Mouse (Mus musculus) lung, adult 2 months (tissue): ENCODE measurements around the gene Slc38a3.

Source experiments
- CTCF ChIP-seq: fragments of 200-500 bp; IDR thresholded peaks from 2 replicates; pipeline ENCODE4 v1.5.1; 2011; ENCODE audit warnings: mild to moderate bottlenecking, low read length, control low read depth; ENCODE audit not compliant: insufficient read depth
- POLR2A ChIP-seq: fragments of 200-500 bp; IDR thresholded peaks from 2 replicates; pipeline ENCODE4 v1.6.1; 2011; ENCODE audit warnings: low read depth, mild to moderate bottlenecking, control low read depth, low read length, borderline replicate concordance; ENCODE audit errors: extremely low read depth

- TF ChIP-seq POLR2A (no peak), CTCF (no peak)
Observed at GRCm38 (mm10) chr9:107650225-107650624, 19.1 kb downstream of the Slc38a3 start.
